Mouse (Mus musculus) brain, adult 2 months (tissue): ENCODE data around the gene Trappc11.

Source experiments
- DNase-seq: peaks from one replicate; pipeline ENCODE4 v3.0.0; 2011; ENCODE audit warnings: low read depth, low spot score

The Trappc11 gene

GRCm38 (mm10) chr8:47533344-47534125, at the start of gene Trappc11, which contains the start of gene Rwdd4a:
TSS of gene Trappc11 (minus strand) at chr8:47533470.
TSS of gene Rwdd4a (plus strand) at chr8:47533664.
- DNase-seq: peak; percentile 99

- peak; percentile 36 for DNase-seq
Measured at GRCm38 (mm10) chr8:47581454-47581853, 48.2 kb upstream of the Trappc11 start.

GRCm38 (mm10) chr8:47573482-47573881, 40.2 kb upstream of the Trappc11 start:
- DNase-seq: no peak

- DNase-seq: no peak
Measured at GRCm38 (mm10) chr8:47570161-47570560, 36.9 kb upstream of the Trappc11 start.

GRCm38 (mm10) chr8:47568098-47568497, 34.8 kb upstream of the Trappc11 start:
- peak; percentile 20 for DNase-seq

- DNase-seq: no peak
Measured at GRCm38 (mm10) chr8:47566551-47566950, 33.3 kb upstream of the Trappc11 start.

GRCm38 (mm10) chr8:47560801-47561200, 27.5 kb upstream of the Trappc11 start:
- DNase-seq: peak; percentile 63

GRCm38 (mm10) chr8:47558274-47558673, 25.0 kb upstream of the Trappc11 start:
- no peak for DNase-seq

GRCm38 (mm10) chr8:47556446-47556845, 23.2 kb upstream of the Trappc11 start:
- no peak for DNase-seq

- DNase-seq: peak; percentile 31
Measured at GRCm38 (mm10) chr8:47553613-47554012, 20.3 kb upstream of the Trappc11 start.

- DNase-seq: no peak
Measured at GRCm38 (mm10) chr8:47547102-47547501, 13.8 kb upstream of the Trappc11 start.

- DNase-seq: no peak
Measured at GRCm38 (mm10) chr8:47544094-47544493, 10.8 kb upstream of the Trappc11 start.

- no peak for DNase-seq
Measured at GRCm38 (mm10) chr8:47542746-47543145, 9.5 kb upstream of the Trappc11 start.

GRCm38 (mm10) chr8:47538323-47538722, 5.1 kb upstream of the Trappc11 start:
- DNase-seq: no peak

- DNase-seq: no peak
Measured at GRCm38 (mm10) chr8:47528094-47528493, 5.2 kb downstream of the Trappc11 start.

GRCm38 (mm10) chr8:47513601-47514000, 19.7 kb downstream of the Trappc11 start:
- DNase-seq: no peak

GRCm38 (mm10) chr8:47510930-47511329, 22.3 kb downstream of the Trappc11 start:
- no peak for DNase-seq

- no peak for DNase-seq
Measured at GRCm38 (mm10) chr8:47505431-47505830, 27.8 kb downstream of the Trappc11 start.

GRCm38 (mm10) chr8:47502546-47502945, 30.7 kb downstream of the Trappc11 start:
- no peak for DNase-seq

- no peak for DNase-seq
Measured at GRCm38 (mm10) chr8:47501994-47502393, 31.3 kb downstream of the Trappc11 start.

GRCm38 (mm10) chr8:47495428-47495827, 37.8 kb downstream of the Trappc11 start:
- DNase-seq: peak; percentile 34

- DNase-seq: no peak
Measured at GRCm38 (mm10) chr8:47494602-47495153, 38.6 kb downstream of the Trappc11 start.

- DNase-seq: no peak
Measured at GRCm38 (mm10) chr8:47493106-47493505, 40.2 kb downstream of the Trappc11 start.
